Mouse (Mus musculus) gastrocnemius, postnatal 10 days (tissue): ENCODE results near the gene Cep164. TPM values are rescaled to one million over a fixed set of nuclear protein-coding genes. Genes with fewer than 3 reads are reported as not detected.

Source experiments
- total RNA-seq, 2 experiments: library from RNA; stranded (reverse); gene quantifications; 2 replicates each; pipeline ENCODE4 v1.2.3; 2021

Cep164 gene
- total RNA-seq, 2 experiments from 2014 or later, result 3.3 to 7.2 TPM

Other genes starting within 250 kb of the Cep164 start
- gene Bace1, start 9.9 kb upstream of the Cep164 start, total RNA-seq, result 10 to 100 TPM; 41.8 to 43.4 TPM
- gene Pcsk7, start 77.8 kb upstream of the Cep164 start, total RNA-seq, result 10 to 100 TPM; 13.3 to 17.3 TPM
- 10 to 100 TPM; 26.8 to 31.6 TPM for gene Rnf214, start 78.2 kb upstream of the Cep164 start, total RNA-seq
- 10 to 100 TPM; 53.6 to 64.6 TPM for gene Tagln, start 107.4 kb upstream of the Cep164 start, total RNA-seq
- gene Sidt2, start 126.6 kb upstream of the Cep164 start, total RNA-seq, result 10 to 100 TPM; 57.8 to 58.2 TPM
- gene Pafah1b2, start 184.0 kb upstream of the Cep164 start, total RNA-seq, result 10 to 100 TPM; 62.5 to 73.1 TPM
- gene Sik3, start 184.1 kb upstream of the Cep164 start, total RNA-seq, result 10 to 100 TPM; 52.7 to 52.9 TPM